Mouse (Mus musculus) heart, postnatal 14 days (tissue): Measurements from ENCODE around the gene Rnf224. TPM values are rescaled to one million over a fixed set of nuclear protein-coding genes. Genes with fewer than 3 reads are reported as not detected.

Source experiments
- DNase-seq, 2 experiments: peaks; one replicate each; pipeline ENCODE4 v3.0.0; 2021 to 2022
- intact Hi-C: fragments of 180-260 bp; cut with DNase I; formaldehyde crosslinking; loops from one replicate; pipeline ENCODE4 v1.15.1; 2025
- total RNA-seq, 2 experiments: library from RNA; stranded (reverse); gene quantifications; 2 replicates each; pipeline ENCODE4 v1.2.3; 2021

Gene Rnf224
- total RNA-seq, 2 experiments from 2014 or later = not detected

GRCm38 (mm10) chr2:25197946-25198345 lies 38.6 kb downstream of the Rnf224 start:
- no peak for DNase-seq
- intact Hi-C loops = loop anchor here (5.0 kb wide), 1 partner anchor 134 kb away; the partner anchor contains the start of gene Man1b1

- intact Hi-C loops = loop anchor here (5.0 kb wide), 1 partner anchor 135 kb away; the partner anchor contains the start of gene Man1b1
- no peak for DNase-seq
Measured at GRCm38 (mm10) chr2:25197191-25197590, 39.4 kb downstream of the Rnf224 start.

GRCm38 (mm10) chr2:25196172-25196954 lies 40.2 kb downstream of the Rnf224 start, which contains the start of gene Tor4a:
TSS of gene Tor4a (minus strand) at chr2:25196886.
- peak; percentile 78 to 84 for DNase-seq
- intact Hi-C loops = loop anchor here (5.0 kb wide), 1 partner anchor 136 kb away; the partner anchor contains the start of gene Man1b1

- DNase-seq = peak; percentile 66 to 67
- intact Hi-C loops = loop anchor here (2.0 to 5.0 kb wide), 2 partner anchors 59 to 137 kb away; partner anchors contain the start of genes Man1b1 and Tmem203
Measured at GRCm38 (mm10) chr2:25195211-25196156, 41.1 kb downstream of the Rnf224 start.

- DNase-seq = no peak
- intact Hi-C loops = loop anchor here (2.0 to 5.0 kb wide), 2 partner anchors 60 to 138 kb away; partner anchors contain the start of genes Man1b1 and Tmem203
Measured at GRCm38 (mm10) chr2:25194486-25195171, 42.0 kb downstream of the Rnf224 start.

GRCm38 (mm10) chr2:25194006-25194405 lies 42.6 kb downstream of the Rnf224 start:
- DNase-seq = no peak
- intact Hi-C loops = loop anchor here (2.0 kb wide), 1 partner anchor 61 kb away; the partner anchor contains the start of gene Tmem203

- peak; percentile 87 to 88 for DNase-seq
- intact Hi-C loops = loop anchor here (1.0 kb wide), 1 partner anchor 35 kb away; no protein-coding TSS in a partner anchor
Measured at GRCm38 (mm10) chr2:25193330-25193770, 43.2 kb downstream of the Rnf224 start.

- intact Hi-C loops = loop anchor here (2.0 kb wide), 1 partner anchor 89 kb away; no protein-coding TSS in a partner anchor
- DNase-seq = no peak
Measured at GRCm38 (mm10) chr2:25187841-25188240, 48.7 kb downstream of the Rnf224 start.

- DNase-seq = no peak
- intact Hi-C loops = loop anchor here (1.0 to 2.0 kb wide), 2 partner anchors 59 to 88 kb away; no protein-coding TSS in a partner anchor
Measured at GRCm38 (mm10) chr2:25186575-25186930, 50.0 kb downstream of the Rnf224 start.

- peak; percentile 58 to 68 for DNase-seq
- intact Hi-C loops = loop anchor here (1.0 to 2.0 kb wide), 2 partner anchors 59 to 87 kb away; no protein-coding TSS in a partner anchor
Measured at GRCm38 (mm10) chr2:25185625-25186574, 50.7 kb downstream of the Rnf224 start.

GRCm38 (mm10) chr2:25184496-25184895 lies 52.1 kb downstream of the Rnf224 start:
- intact Hi-C loops = loop anchor here (5.0 kb wide), 1 partner anchor 42 kb away; no protein-coding TSS in a partner anchor
- DNase-seq = no peak

Other genes starting within 250 kb of the Rnf224 start
- gene Nsmf, start 182.4 kb downstream of the Rnf224 start, total RNA-seq = 10 to 100 TPM; 33.6 to 35.4 TPM
- not detected for gene Entpd8, start 156.5 kb downstream of the Rnf224 start, total RNA-seq
- not detected for gene Noxa1, start 141.6 kb downstream of the Rnf224 start, total RNA-seq
- 10 to 100 TPM; 14.0 to 15.0 TPM for gene Nrarp, start 56.0 kb downstream of the Rnf224 start, total RNA-seq
- gene Tor4a, start 39.9 kb downstream of the Rnf224 start, total RNA-seq = 1 to 10 TPM; 5.0 to 5.5 TPM
- 10 to 100 TPM; 35.7 to 36.2 TPM for gene Nelfb, start 25.3 kb downstream of the Rnf224 start, total RNA-seq
- gene Stpg3, start 22.1 kb downstream of the Rnf224 start, total RNA-seq = not detected
- gene Fam166a, start 18.0 kb downstream of the Rnf224 start, total RNA-seq = not detected
- gene Tubb4b, start 12.1 kb downstream of the Rnf224 start, total RNA-seq = 100 to 1,000 TPM; 205 to 231 TPM
- gene Slc34a3, start 2.4 kb downstream of the Rnf224 start, total RNA-seq = not detected
- gene Rnf208, start 5.5 kb upstream of the Rnf224 start, total RNA-seq = under 1 TPM; 0.41 to 0.63 TPM
- gene Cysrt1, start 5.7 kb upstream of the Rnf224 start, total RNA-seq = not detected
- gene AL732309.1, start 10.1 kb upstream of the Rnf224 start, total RNA-seq = 1 to 10 TPM; 1.9 to 2.4 TPM
- 10 to 100 TPM; 12.7 to 13.4 TPM for gene Tmem203, start 18.7 kb upstream of the Rnf224 start, total RNA-seq
- 1 to 10 TPM; 5.7 to 7.6 TPM for gene Tprn, start 25.8 kb upstream of the Rnf224 start, total RNA-seq
- 10 to 100 TPM; 38.3 to 46.9 TPM for gene Ssna1, start 35.7 kb upstream of the Rnf224 start, total RNA-seq
- gene Anapc2, start 35.7 kb upstream of the Rnf224 start, total RNA-seq = 10 to 100 TPM; 44.0 to 44.1 TPM
- not detected for gene Tmem210, start 51.4 kb upstream of the Rnf224 start, total RNA-seq
- gene Lrrc26, start 53.1 kb upstream of the Rnf224 start, total RNA-seq = under 1 TPM in 1 of 2 experiments, not detected in 1; 0.55 TPM
- gene Grin1, start 82.4 kb upstream of the Rnf224 start, total RNA-seq = not detected
- gene Man1b1, start 95.6 kb upstream of the Rnf224 start, total RNA-seq = 10 to 100 TPM; 22.1 to 22.2 TPM
- 1 to 10 TPM; 2.7 to 3.9 TPM for gene Dpp7, start 119.6 kb upstream of the Rnf224 start, total RNA-seq
- 1 to 10 TPM; 4.5 to 6.0 TPM for gene Uap1l1, start 128.9 kb upstream of the Rnf224 start, total RNA-seq
- gene Sapcd2, start 135.5 kb upstream of the Rnf224 start, total RNA-seq = 1 to 10 TPM in 1 of 2 experiments, under 1 TPM in 1; 0.88 to 1.5 TPM
- 10 to 100 TPM; 16.1 to 17.0 TPM for gene Entpd2, start 159.1 kb upstream of the Rnf224 start, total RNA-seq
- 10 to 100 TPM; 33.8 to 37.1 TPM for gene Npdc1, start 162.6 kb upstream of the Rnf224 start, total RNA-seq
- gene Fut7, start 186.5 kb upstream of the Rnf224 start, total RNA-seq = not detected
- gene Abca2, start 191.9 kb upstream of the Rnf224 start, total RNA-seq = 10 to 100 TPM; 22.0 to 24.4 TPM
- gene Clic3, start 220.1 kb upstream of the Rnf224 start, total RNA-seq = 1 to 10 TPM; 3.0 to 3.9 TPM
- gene Paxx, start 224.3 kb upstream of the Rnf224 start, total RNA-seq = 10 to 100 TPM; 22.9 to 23.4 TPM
- gene Ptgds, start 233.3 kb upstream of the Rnf224 start, total RNA-seq = 10 to 100 TPM; 30.9 to 38.6 TPM